Mouse (Mus musculus) neural tube, embryonic 14.5 days (tissue): Measurements from ENCODE around the gene Acvr1. TPM values are rescaled to one million over a fixed set of nuclear protein-coding genes. Genes with fewer than 3 reads are reported as not detected.

Source experiments
- ATAC-seq: fragments of 200-750 bp; cut with Nextera tagmentation; 2 replicates; pipeline ENCODE4 v1.8.0; 2017; ENCODE audit warnings: low read depth, mild to moderate bottlenecking, moderate TSS enrichment, moderate library complexity
- H3K27ac ChIP-seq: fragments of 300-500 bp; sonication (generic); 2 replicates; pipeline ENCODE4 v1.5.1; 2014; ENCODE audit warnings: low read depth, mild to moderate bottlenecking, control low read depth, low read length, moderate library complexity, mixed read lengths
- H3K27me3 ChIP-seq: fragments of 300-500 bp; sonication (generic); 2 replicates; pipeline ENCODE4 v1.6.1; 2014; ENCODE audit warnings: low read length; ENCODE audit not compliant: control insufficient read depth, insufficient read depth
- H3K36me3 ChIP-seq: fragments of 300-500 bp; sonication (generic); 2 replicates; pipeline ENCODE4 v1.6.1; 2014; ENCODE audit warnings: low read length, mixed read lengths; ENCODE audit not compliant: control insufficient read depth, insufficient read depth
- H3K4me1 ChIP-seq: fragments of 300-500 bp; sonication (generic); 2 replicates; pipeline ENCODE4 v1.6.1; 2014; ENCODE audit warnings: low read length; ENCODE audit not compliant: control insufficient read depth, insufficient read depth
- H3K4me2 ChIP-seq: fragments of 300-500 bp; sonication (generic); 2 replicates; pipeline ENCODE4 v1.6.1; 2014; ENCODE audit warnings: mild to moderate bottlenecking, low read depth, low read length, control low read depth
- H3K4me3 ChIP-seq: fragments of 300-500 bp; sonication (generic); 2 replicates; pipeline ENCODE4 v1.5.1; 2014; ENCODE audit warnings: low read depth, low read length, control low read depth, mixed read lengths
- H3K9ac ChIP-seq: fragments of 300-500 bp; sonication (generic); replicated peaks from 2 replicates; pipeline ENCODE4 v1.6.1; 2014; ENCODE audit warnings: low read depth, mild to moderate bottlenecking, control low read depth, low read length, mixed read lengths
- H3K9me3 ChIP-seq: fragments of 300-500 bp; sonication (generic); 2 replicates; pipeline ENCODE4 v1.6.1; 2016; ENCODE audit warnings: low read length; ENCODE audit not compliant: control insufficient read depth
- WGBS: fragments of 180-500 bp; shearing (Covaris S2); extraction: QIAGEN DNeasy Blood & Tissue Kit; methylation state at CpG from one replicate; pipeline ENCODE4 v1.1.7; 2014; 5-methylcytosine and 5-hydroxymethylcytosine counted together
- polyA plus RNA-seq: library from polyadenylated mRNA; unstranded; fragments of >200 nt; fragmentation: Nextera tagmentation; extraction: Ambion mirVana; gene quantifications from 2 replicates; pipeline ENCODE4 v1.2.1, GENCODE M21; 2014

The Acvr1 gene
- polyA plus RNA-seq, 1 experiment from 2014 or later = 8.5 TPM

DNA sequence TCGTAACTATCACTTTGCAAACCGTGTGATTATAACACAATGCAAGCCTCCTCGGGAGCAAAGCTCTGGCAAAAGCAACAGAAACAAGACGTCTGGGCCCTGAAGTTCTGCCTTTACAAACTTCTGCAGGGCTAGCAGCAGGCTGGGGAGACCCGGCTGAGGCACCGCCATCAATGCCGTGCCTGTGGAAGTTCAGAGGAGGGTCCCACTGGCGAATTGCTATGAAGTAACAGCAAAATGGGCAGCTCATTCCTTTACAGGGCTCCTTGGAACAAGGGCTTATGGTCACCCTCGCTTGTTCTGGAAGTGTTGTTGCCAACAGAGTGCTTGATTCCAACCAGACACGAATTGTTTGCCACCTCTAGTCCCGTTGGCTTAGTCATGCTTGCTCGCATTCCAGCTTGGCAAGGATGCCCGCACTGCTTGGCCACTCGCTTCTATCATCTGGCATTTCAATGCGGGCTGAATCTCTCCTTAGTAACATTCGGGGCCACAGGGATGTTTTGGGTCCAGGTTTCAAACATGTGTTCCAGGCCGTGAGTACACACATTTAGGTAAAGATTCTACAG is 29.9 kb upstream of the Acvr1 start:
- no peaks in the 10 kb centered on the region for H3K4me1 ChIP-seq
- H3K9me3 ChIP-seq = no peaks in the 10 kb centered on the region
- H3K27me3 ChIP-seq = no peaks in the 10 kb centered on the region
- H3K4me2 ChIP-seq = no peak overlapping the region
- 83% methylated on average over 17 of the region's 17 CpGs for WGBS
- no peak overlapping the region for H3K4me3 ChIP-seq
- H3K36me3 ChIP-seq = no peaks in the 10 kb centered on the region
- no peak overlapping the region for H3K9ac ChIP-seq
- no peak overlapping the region for H3K27ac ChIP-seq
- no peak for ATAC-seq

DNA sequence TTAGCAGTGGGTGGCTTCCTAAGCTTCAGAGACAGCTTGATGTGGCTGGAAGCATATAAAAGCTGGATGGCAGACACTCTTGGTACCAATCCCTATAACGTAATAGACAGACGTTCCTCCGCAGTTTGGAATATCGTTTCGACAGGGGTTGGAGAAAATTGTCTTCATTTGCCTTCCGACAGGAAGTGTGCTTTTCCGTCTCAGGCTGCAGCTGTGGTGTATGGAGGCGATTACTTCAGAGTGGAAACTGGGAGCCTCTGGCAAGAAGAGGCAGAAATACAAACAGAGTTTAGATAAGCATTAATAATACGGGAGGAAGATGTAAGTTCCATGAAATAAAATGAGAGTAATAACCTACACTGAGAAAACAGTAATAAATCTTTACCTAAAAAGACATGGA is 28.4 kb upstream of the Acvr1 start:
- H3K9ac ChIP-seq = no peak overlapping the region
- no peak for ATAC-seq
- H3K9me3 ChIP-seq = no peaks in the 10 kb centered on the region
- no peak overlapping the region for H3K27ac ChIP-seq
- no peaks in the 10 kb centered on the region for H3K4me1 ChIP-seq
- no peaks in the 10 kb centered on the region for H3K36me3 ChIP-seq
- H3K4me2 ChIP-seq = no peak overlapping the region
- no peaks in the 10 kb centered on the region for H3K27me3 ChIP-seq
- H3K4me3 ChIP-seq = no peak overlapping the region
- WGBS = 77% methylated on average over 9 of the region's 9 CpGs

DNA sequence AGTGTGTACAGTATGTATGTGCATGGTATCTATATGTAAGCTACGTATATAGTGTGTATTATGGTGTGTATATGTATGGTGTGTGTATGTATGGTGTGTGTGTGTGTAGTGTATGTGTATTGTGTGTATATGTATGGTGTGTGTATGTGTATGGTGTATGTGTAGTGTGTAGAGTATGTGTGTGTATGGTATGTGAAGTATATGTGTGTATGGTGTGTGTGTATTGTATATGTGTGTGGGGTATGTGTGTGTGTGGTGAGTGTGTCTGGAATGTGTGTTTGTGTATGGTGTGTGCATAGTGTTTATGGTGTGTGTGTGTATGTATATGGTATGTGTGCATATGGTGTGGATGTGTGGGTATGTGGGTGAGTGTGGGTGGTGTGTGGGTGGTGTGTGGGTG is 23.1 kb upstream of the Acvr1 start:
- 97% methylated on average over 1 of the region's 1 CpGs for WGBS
- H3K4me3 ChIP-seq = no peak overlapping the region
- peak; percentile 53; the same call in 1 of the 2 replicates for ATAC-seq

DNA sequence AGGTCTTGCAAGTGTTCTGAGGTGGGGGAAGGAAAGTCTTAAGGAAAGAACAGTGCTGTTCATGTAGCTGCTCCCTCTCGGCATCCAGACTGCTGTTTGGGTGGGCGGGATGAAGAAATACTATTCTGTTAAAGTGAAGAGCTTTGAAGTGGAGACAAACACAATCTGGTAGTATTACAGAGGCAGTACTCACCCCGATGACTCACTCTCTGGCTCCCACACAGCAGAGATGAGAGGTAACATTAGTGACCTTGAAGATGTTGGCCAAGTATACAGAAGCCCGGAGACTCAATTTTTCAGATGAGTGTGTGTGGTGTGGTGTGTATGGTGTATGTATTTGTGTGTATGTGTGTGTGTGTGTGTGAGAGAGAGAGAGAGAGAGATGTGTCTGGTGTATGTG is 22.7 kb upstream of the Acvr1 start:
- no peaks in the 10 kb centered on the region for H3K36me3 ChIP-seq
- WGBS = 71% methylated on average over 4 of the region's 4 CpGs
- no peak overlapping the region for H3K4me3 ChIP-seq
- H3K27me3 ChIP-seq = no peaks in the 10 kb centered on the region
- ATAC-seq = 0 out of 2 replicates have a peak, but pooled peaks have one; percentile 13
- H3K9me3 ChIP-seq = no peaks in the 10 kb centered on the region
- no peaks in the 10 kb centered on the region for H3K4me1 ChIP-seq
- H3K4me2 ChIP-seq = no peak overlapping the region
- H3K27ac ChIP-seq = no peak overlapping the region
- no peak overlapping the region for H3K9ac ChIP-seq

More for the DNA sequence above, 23.1 kb upstream of the Acvr1 start:
- H3K4me2 ChIP-seq = no peak overlapping the region
- no peaks in the 10 kb centered on the region for H3K36me3 ChIP-seq
- H3K27ac ChIP-seq = no peak overlapping the region
- H3K9me3 ChIP-seq = no peaks in the 10 kb centered on the region
- no peaks in the 10 kb centered on the region for H3K4me1 ChIP-seq
- H3K9ac ChIP-seq = no peak overlapping the region
- no peaks in the 10 kb centered on the region for H3K27me3 ChIP-seq

DNA sequence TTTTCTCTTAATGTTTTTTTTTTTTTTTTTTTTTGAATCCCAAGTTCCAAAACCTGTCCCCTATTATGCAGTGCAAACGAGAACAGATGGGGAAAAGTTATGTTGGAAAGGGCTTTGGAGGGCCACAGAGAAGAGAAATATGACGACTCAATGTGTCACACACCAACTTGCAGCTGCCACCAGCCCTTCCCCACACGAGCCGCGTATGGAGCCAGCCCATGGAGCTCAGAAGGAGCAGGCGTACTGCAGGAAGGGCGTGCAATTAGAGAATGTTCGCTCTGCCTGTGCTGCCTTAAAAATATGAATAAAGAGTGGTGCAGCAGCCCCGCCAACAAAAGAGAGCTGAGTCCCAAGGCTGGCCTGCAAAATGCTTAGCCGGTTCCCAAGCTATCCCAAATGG is 19.4 kb upstream of the Acvr1 start:
- Histone ChIP-seq H3K9me3 (no peaks in the 10 kb centered on the region), H3K27ac (no peak overlapping the region), H3K4me2 (no peak overlapping the region), H3K36me3 (no peaks in the 10 kb centered on the region), H3K27me3 (no peaks in the 10 kb centered on the region), H3K9ac (no peak overlapping the region), H3K4me1 (no peaks in the 10 kb centered on the region), H3K4me3 (no peak overlapping the region)
- WGBS = 65% methylated on average over 10 of the region's 10 CpGs
- no peak for ATAC-seq

DNA sequence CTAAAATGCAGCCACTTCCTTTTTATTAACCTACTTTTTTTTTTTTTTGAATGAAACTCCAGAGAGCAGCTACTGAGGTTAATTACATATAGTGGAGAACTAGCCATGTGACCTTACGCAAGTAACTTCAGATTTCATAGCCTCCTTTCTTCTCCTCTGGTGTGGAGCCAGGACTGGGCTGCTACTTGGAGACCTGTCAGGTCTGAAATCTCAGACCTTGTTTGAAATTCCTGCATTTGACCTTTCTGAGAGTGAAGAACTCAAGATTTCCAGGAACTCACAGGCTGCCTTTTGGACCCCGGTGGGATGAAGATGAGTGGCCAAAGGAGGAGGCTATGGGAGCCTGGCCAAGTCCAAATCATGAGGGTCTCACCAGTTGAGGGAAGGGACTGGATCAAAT is 7.2 kb upstream of the Acvr1 start:
- WGBS = 92% methylated on average over 2 of the region's 2 CpGs

DNA sequence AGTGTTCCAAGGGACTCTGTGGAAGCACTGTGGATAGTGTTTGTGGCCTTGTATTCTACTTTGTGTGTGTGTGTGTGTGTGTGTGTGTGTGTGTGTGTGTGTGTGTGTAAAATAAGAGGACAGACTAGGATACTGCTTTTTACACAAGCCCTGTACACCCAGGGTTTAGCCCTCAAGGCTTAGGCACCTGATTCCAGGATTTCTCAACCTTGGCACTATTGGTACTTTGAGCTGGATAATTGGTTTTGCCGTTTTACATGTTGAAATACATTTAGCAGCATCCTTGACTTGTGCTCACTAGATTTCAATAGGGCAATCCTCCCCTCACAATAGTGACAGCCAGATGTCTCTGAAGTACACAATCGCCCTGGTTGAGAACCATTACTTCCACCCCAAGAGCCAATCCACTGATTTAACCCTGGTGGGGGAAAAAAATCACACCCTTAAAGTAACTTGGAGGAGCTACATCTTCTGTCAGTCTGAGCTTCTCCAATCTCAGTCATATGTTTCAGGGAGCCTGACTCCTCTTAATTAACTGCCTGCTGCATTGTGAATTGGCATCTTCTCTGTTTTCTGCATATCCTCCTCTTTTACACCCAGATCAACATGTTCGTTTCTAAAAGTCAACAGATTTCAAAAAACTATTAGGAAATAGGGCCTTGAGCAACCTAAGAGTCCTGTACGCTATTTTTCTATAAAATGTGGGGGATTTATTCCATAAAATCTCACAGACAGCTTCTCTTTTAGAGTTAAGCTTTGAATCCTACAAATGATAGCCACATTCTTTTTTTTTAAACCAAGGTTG is 2.1 kb upstream of the Acvr1 start:
- ATAC-seq = no peak
- Histone ChIP-seq H3K4me3 (peak overlapping the region; percentile 94; the same call in 1 of the 2 replicates), H3K4me2 (peak overlapping the region; percentile 65), H3K4me1 (peaks cover 22% of the 10 kb centered on the region), H3K9ac (peak overlapping the region; percentile 97; the same call in 1 of the 2 replicates), H3K27ac (peak overlapping the region; percentile 99; the same call in 1 of the 2 replicates), H3K27me3 (0 out of 2 replicates have a peak, but pooled peaks cover 2% of the 10 kb centered on the region), H3K9me3 (no peaks in the 10 kb centered on the region), H3K36me3 (no peaks in the 10 kb centered on the region)
- WGBS = 68% methylated on average over 4 of the region's 4 CpGs

More for the DNA sequence above, 7.2 kb upstream of the Acvr1 start:
- no peak overlapping the region for H3K27ac ChIP-seq
- H3K9ac ChIP-seq = no peak overlapping the region
- H3K36me3 ChIP-seq = no peaks in the 10 kb centered on the region
- no peak overlapping the region for H3K4me3 ChIP-seq
- no peaks in the 10 kb centered on the region for H3K9me3 ChIP-seq
- H3K27me3 ChIP-seq = no peaks in the 10 kb centered on the region
- H3K4me2 ChIP-seq = no peak overlapping the region
- no peaks in the 10 kb centered on the region; the same call in 1 of the 2 replicates for H3K4me1 ChIP-seq
- no peak for ATAC-seq

DNA sequence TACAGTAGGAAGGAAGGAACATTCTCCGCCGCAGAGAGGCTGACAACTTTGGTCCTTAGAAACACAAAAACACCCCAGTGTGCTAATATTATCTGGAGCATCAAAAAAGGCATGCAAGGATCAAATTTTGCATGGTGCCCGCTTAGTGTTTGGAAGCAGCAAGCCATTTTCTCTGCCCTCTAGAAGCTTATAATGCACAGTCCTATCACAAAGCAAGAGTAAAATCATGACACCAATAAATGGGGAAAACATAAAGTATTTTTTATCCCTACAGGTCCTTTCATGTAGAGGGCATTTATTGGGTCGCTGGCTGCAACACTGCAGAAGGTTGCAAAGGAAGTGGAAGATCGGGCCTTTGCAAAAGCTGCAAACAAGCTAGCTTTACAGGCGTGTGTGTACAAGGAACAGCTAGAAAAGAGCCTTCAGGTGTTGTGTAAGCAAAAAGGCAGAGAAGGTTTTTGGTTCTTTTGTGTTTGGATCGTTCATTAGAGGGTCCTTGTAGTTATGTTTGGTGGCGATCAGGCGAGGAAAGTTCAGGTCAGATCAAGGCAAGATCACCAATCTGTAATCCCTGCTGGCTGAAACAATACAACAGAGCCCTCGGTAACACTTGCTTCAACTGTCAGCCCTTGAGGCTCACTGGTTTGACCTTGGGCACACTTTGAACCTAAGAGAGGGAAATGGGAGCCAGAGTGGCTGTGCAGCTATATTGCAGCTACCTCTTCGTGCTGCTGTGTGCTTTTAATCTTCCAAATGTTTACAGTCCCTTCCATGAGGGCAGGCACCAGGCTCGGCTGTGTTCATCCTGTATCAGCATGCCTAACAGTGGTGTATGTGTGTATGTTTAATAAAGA is 1.1 kb upstream of the Acvr1 start:
- H3K27ac ChIP-seq = peak overlapping the region; percentile 99
- 0 out of 2 replicates have a peak, but pooled peaks cover 2% of the 10 kb centered on the region for H3K27me3 ChIP-seq
- 9% methylated on average over 12 of the region's 12 CpGs for WGBS
- ATAC-seq = no peak
- peak overlapping the region; percentile 94 for H3K4me3 ChIP-seq
- no peaks in the 10 kb centered on the region for H3K9me3 ChIP-seq
- H3K4me1 ChIP-seq = peaks cover 22% of the 10 kb centered on the region
- no peaks in the 10 kb centered on the region for H3K36me3 ChIP-seq
- peak overlapping the region; percentile 97 for H3K9ac ChIP-seq
- H3K4me2 ChIP-seq = peak overlapping the region; percentile 65
